Mouse (Mus musculus): ENCODE results near the gene Taok3. TPM values are rescaled to one million over a fixed set of nuclear protein-coding genes. Genes with fewer than 3 reads are reported as not detected.

The Taok3 gene
- polyA plus RNA-seq, 1 experiment = 6.6 TPM

GRCm38 (mm10) chr5:117175896-117176295 lies 56.0 kb downstream of the Taok3 start:
- Histone ChIP-seq H3ac (ENCODE audit: control insufficient read depth, insufficient read length, low read depth) (no peak overlapping the region), H3K4me3 (ENCODE audit: insufficient read depth, poor library complexity, severe bottlenecking) (no peak overlapping the region), H3K79me2 (ENCODE audit: control insufficient read depth, insufficient read depth) (no peaks in the 10 kb centered on the region), H3K36me3 (ENCODE audit: control insufficient read depth, insufficient read depth) (no peaks in the 10 kb centered on the region), H3K79me3 (ENCODE audit: low read depth) (no peaks in the 10 kb centered on the region), H3K27me3 (ENCODE audit: control insufficient read depth, insufficient read depth, insufficient read length) (no peaks in the 10 kb centered on the region)
- TF ChIP-seq CEBPB (IDR thresholded peaks at IDR 0.05; ENCODE audit: low read depth) (no peak), MYOD1 (IDR thresholded peaks at IDR 0.05; ENCODE audit: control insufficient read depth, insufficient read length, low read depth) (no peak), FOSL1 (IDR thresholded peaks at IDR 0.05; ENCODE audit: insufficient read depth, low read length, poor library complexity, severe bottlenecking) (no peak), MYOG (IDR thresholded peaks at IDR 0.05; ENCODE audit: control insufficient read depth, extremely low read depth, insufficient read length) (no peak)

GRCm38 (mm10) chr5:117178079-117178478 lies 58.1 kb downstream of the Taok3 start:
- TF ChIP-seq CTCF (IDR thresholded peaks at IDR 0.05; ENCODE audit: control insufficient read depth, insufficient read depth, insufficient read length) (no peak), MYOG (IDR thresholded peaks at IDR 0.05; ENCODE audit: control insufficient read depth, extremely low read depth, insufficient read length) (no peak), MYOD1 (IDR thresholded peaks at IDR 0.05; ENCODE audit: control insufficient read depth, insufficient read length, low read depth) (no peak), FOSL1 (IDR thresholded peaks at IDR 0.05; ENCODE audit: insufficient read depth, low read length, poor library complexity, severe bottlenecking) (no peak), MAX (IDR thresholded peaks at IDR 0.05) (no peak), CEBPB (IDR thresholded peaks at IDR 0.05; ENCODE audit: low read depth) (no peak), USF1 (IDR thresholded peaks at IDR 0.05; ENCODE audit: low read depth) (no peak)
- no peaks in the 10 kb centered on the region for H3K36me3 ChIP-seq (ENCODE audit: control insufficient read depth, insufficient read depth)
- H3ac ChIP-seq (ENCODE audit: control insufficient read depth, insufficient read length, low read depth) = no peak overlapping the region
- no peaks in the 10 kb centered on the region for H3K79me3 ChIP-seq (ENCODE audit: low read depth)
- H3K4me3 ChIP-seq (ENCODE audit: insufficient read depth, poor library complexity, severe bottlenecking) = no peak overlapping the region
- H3K27me3 ChIP-seq (ENCODE audit: control insufficient read depth, insufficient read depth, insufficient read length) = no peaks in the 10 kb centered on the region
- H3K79me2 ChIP-seq (ENCODE audit: control insufficient read depth, insufficient read depth) = no peaks in the 10 kb centered on the region

GRCm38 (mm10) chr5:117178486-117178885 lies 58.6 kb downstream of the Taok3 start:
- Histone ChIP-seq H3K27me3 (ENCODE audit: control insufficient read depth, insufficient read depth, insufficient read length) (no peaks in the 10 kb centered on the region), H3K4me3 (ENCODE audit: insufficient read depth, poor library complexity, severe bottlenecking) (no peak overlapping the region), H3K79me3 (ENCODE audit: low read depth) (no peaks in the 10 kb centered on the region), H3ac (ENCODE audit: control insufficient read depth, insufficient read length, low read depth) (no peak overlapping the region), H3K36me3 (ENCODE audit: control insufficient read depth, insufficient read depth) (no peaks in the 10 kb centered on the region), H3K79me2 (ENCODE audit: control insufficient read depth, insufficient read depth) (no peaks in the 10 kb centered on the region)
- TF ChIP-seq MYOD1 (IDR thresholded peaks at IDR 0.05; ENCODE audit: control insufficient read depth, insufficient read length, low read depth) = no peak
- no peak for TF ChIP-seq CEBPB (IDR thresholded peaks at IDR 0.05; ENCODE audit: low read depth)
- TF ChIP-seq MAX (IDR thresholded peaks at IDR 0.05) = no peak
- no peak for TF ChIP-seq MYOG (IDR thresholded peaks at IDR 0.05; ENCODE audit: control insufficient read depth, extremely low read depth, insufficient read length)
- no peak for TF ChIP-seq CTCF (IDR thresholded peaks at IDR 0.05; ENCODE audit: control insufficient read depth, insufficient read depth, insufficient read length)
- no peak for TF ChIP-seq USF1 (IDR thresholded peaks at IDR 0.05; ENCODE audit: low read depth)
- TF ChIP-seq FOSL1 (IDR thresholded peaks at IDR 0.05; ENCODE audit: insufficient read depth, low read length, poor library complexity, severe bottlenecking) = no peak

GRCm38 (mm10) chr5:117181921-117182320 lies 62.0 kb downstream of the Taok3 start:
- Histone ChIP-seq H3K79me3 (ENCODE audit: low read depth) (no peaks in the 10 kb centered on the region), H3K79me2 (ENCODE audit: control insufficient read depth, insufficient read depth) (no peaks in the 10 kb centered on the region), H3K36me3 (ENCODE audit: control insufficient read depth, insufficient read depth) (no peaks in the 10 kb centered on the region), H3K4me3 (ENCODE audit: insufficient read depth, poor library complexity, severe bottlenecking) (no peak overlapping the region), H3K27me3 (ENCODE audit: control insufficient read depth, insufficient read depth, insufficient read length) (no peaks in the 10 kb centered on the region), H3ac (ENCODE audit: control insufficient read depth, insufficient read length, low read depth) (no peak overlapping the region)
- TF ChIP-seq MAX (IDR thresholded peaks at IDR 0.05) = no peak
- no peak for TF ChIP-seq CTCF (IDR thresholded peaks at IDR 0.05; ENCODE audit: control insufficient read depth, insufficient read depth, insufficient read length)
- no peak for TF ChIP-seq CEBPB (IDR thresholded peaks at IDR 0.05; ENCODE audit: low read depth)
- TF ChIP-seq MYOG (IDR thresholded peaks at IDR 0.05; ENCODE audit: control insufficient read depth, extremely low read depth, insufficient read length) = no peak
- TF ChIP-seq MYOD1 (IDR thresholded peaks at IDR 0.05; ENCODE audit: control insufficient read depth, insufficient read length, low read depth) = no peak
- no peak for TF ChIP-seq FOSL1 (IDR thresholded peaks at IDR 0.05; ENCODE audit: insufficient read depth, low read length, poor library complexity, severe bottlenecking)
- no peak for TF ChIP-seq USF1 (IDR thresholded peaks at IDR 0.05; ENCODE audit: low read depth)

GRCm38 (mm10) chr5:117182411-117182810 lies 62.5 kb downstream of the Taok3 start:
- no peaks in the 10 kb centered on the region for H3K27me3 ChIP-seq (ENCODE audit: control insufficient read depth, insufficient read depth, insufficient read length)
- no peak overlapping the region for H3K4me3 ChIP-seq (ENCODE audit: insufficient read depth, poor library complexity, severe bottlenecking)
- no peaks in the 10 kb centered on the region for H3K79me2 ChIP-seq (ENCODE audit: control insufficient read depth, insufficient read depth)
- H3ac ChIP-seq (ENCODE audit: control insufficient read depth, insufficient read length, low read depth) = no peak overlapping the region
- no peaks in the 10 kb centered on the region for H3K36me3 ChIP-seq (ENCODE audit: control insufficient read depth, insufficient read depth)
- no peak for TF ChIP-seq MAX (IDR thresholded peaks at IDR 0.05)
- no peak for TF ChIP-seq USF1 (IDR thresholded peaks at IDR 0.05; ENCODE audit: low read depth)
- no peak for TF ChIP-seq MYOD1 (IDR thresholded peaks at IDR 0.05; ENCODE audit: control insufficient read depth, insufficient read length, low read depth)
- TF ChIP-seq CEBPB (IDR thresholded peaks at IDR 0.05; ENCODE audit: low read depth) = no peak
- no peak for TF ChIP-seq FOSL1 (IDR thresholded peaks at IDR 0.05; ENCODE audit: insufficient read depth, low read length, poor library complexity, severe bottlenecking)
- TF ChIP-seq CTCF (IDR thresholded peaks at IDR 0.05; ENCODE audit: control insufficient read depth, insufficient read depth, insufficient read length) = no peak
- TF ChIP-seq MYOG (IDR thresholded peaks at IDR 0.05; ENCODE audit: control insufficient read depth, extremely low read depth, insufficient read length) = no peak
- no peaks in the 10 kb centered on the region for H3K79me3 ChIP-seq (ENCODE audit: low read depth)

- Histone ChIP-seq H3K4me3 (ENCODE audit: insufficient read depth, poor library complexity, severe bottlenecking) (no peak overlapping the region), H3ac (ENCODE audit: control insufficient read depth, insufficient read length, low read depth) (no peak overlapping the region), H3K79me2 (ENCODE audit: control insufficient read depth, insufficient read depth) (no peaks in the 10 kb centered on the region), H3K79me3 (ENCODE audit: low read depth) (no peaks in the 10 kb centered on the region), H3K27me3 (ENCODE audit: control insufficient read depth, insufficient read depth, insufficient read length) (no peaks in the 10 kb centered on the region), H3K36me3 (ENCODE audit: control insufficient read depth, insufficient read depth) (no peaks in the 10 kb centered on the region)
- TF ChIP-seq MAX (IDR thresholded peaks at IDR 0.05) (no peak), MYOD1 (IDR thresholded peaks at IDR 0.05; ENCODE audit: control insufficient read depth, insufficient read length, low read depth) (no peak), CTCF (IDR thresholded peaks at IDR 0.05; ENCODE audit: control insufficient read depth, insufficient read depth, insufficient read length) (no peak), CEBPB (IDR thresholded peaks at IDR 0.05; ENCODE audit: low read depth) (no peak), MYOG (IDR thresholded peaks at IDR 0.05; ENCODE audit: control insufficient read depth, extremely low read depth, insufficient read length) (no peak), FOSL1 (IDR thresholded peaks at IDR 0.05; ENCODE audit: insufficient read depth, low read length, poor library complexity, severe bottlenecking) (no peak), USF1 (IDR thresholded peaks at IDR 0.05; ENCODE audit: low read depth) (no peak)
Measured at GRCm38 (mm10) chr5:117184832-117185231, 64.9 kb downstream of the Taok3 start.
